Comparison of ENCODE assay signal across 25 mouse cellular contexts in the genomic region with DNA sequence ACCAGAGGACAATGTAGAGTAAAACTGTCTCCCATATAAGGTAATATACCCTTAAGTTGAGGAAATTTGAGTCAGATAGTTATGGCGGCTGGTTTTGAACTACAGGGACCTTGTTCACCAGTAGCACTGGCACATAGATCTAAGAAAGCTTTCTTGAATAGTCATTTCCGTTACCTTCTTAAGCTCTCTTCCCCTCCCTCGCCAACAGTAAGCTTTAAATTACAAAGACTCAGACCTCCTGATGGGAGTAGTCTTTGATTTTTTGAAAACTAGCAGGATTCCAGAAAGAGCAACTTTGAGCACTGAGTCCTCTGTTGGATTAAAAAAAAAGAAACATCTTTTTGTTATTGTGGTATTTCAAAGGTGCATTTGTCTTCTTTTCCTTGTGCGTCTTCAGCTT.
"Had no signal": no experiment of that assay in that cellular context is flagged by ENCODE, and none has a peak within 500 bp of the region (broad histone marks: within the 10 kb centered on the region; RNA-seq: fewer than 3 reads in every experiment).

No protein-coding gene starts in this region.

- H3K4me1 ChIP-seq: embryonic facial prominence, embryonic 12.5 days; embryonic facial prominence, embryonic 13.5 days; embryonic facial prominence, embryonic 15.5 days; forebrain, embryonic 10.5 days; forebrain, embryonic 12.5 days; forebrain, embryonic 13.5 days; forebrain, embryonic 15.5 days; heart, embryonic 10.5 days had no signal

- H3K9me3 ChIP-seq: embryonic facial prominence, embryonic 12.5 days; embryonic facial prominence, embryonic 13.5 days; embryonic facial prominence, embryonic 15.5 days; forebrain, embryonic 10.5 days; forebrain, embryonic 12.5 days; forebrain, embryonic 13.5 days; forebrain, embryonic 15.5 days; heart, embryonic 10.5 days had no signal

- H3K27ac ChIP-seq: embryonic facial prominence, embryonic 12.5 days; embryonic facial prominence, embryonic 13.5 days; embryonic facial prominence, embryonic 15.5 days; forebrain, embryonic 10.5 days; forebrain, embryonic 12.5 days; forebrain, embryonic 13.5 days; forebrain, embryonic 15.5 days; gastrocnemius, adult 2 months; heart, adult 2 months; heart, embryonic 10.5 days had no signal

- ATAC-seq: forebrain, embryonic 13.5 days; forebrain, embryonic 14.5 days; forebrain, embryonic 15.5 days; forebrain, embryonic 16.5 days; forebrain, postnatal 0 days had no signal

- H3K9ac ChIP-seq: embryonic facial prominence, embryonic 12.5 days; embryonic facial prominence, embryonic 13.5 days; embryonic facial prominence, embryonic 15.5 days; forebrain, embryonic 12.5 days; forebrain, embryonic 13.5 days; forebrain, embryonic 15.5 days; forebrain, postnatal 0 days had no signal

- DNase-seq: cerebellum, adult 9-11 months; cerebellum, postnatal 10 days; cerebellum, postnatal 14 days; cerebellum, postnatal 25 days; cerebellum, postnatal 36 days; embryo, embryonic 11 days; forebrain, postnatal 0 days; gastrocnemius, adult 2 months; gastrocnemius, postnatal 10 days; gastrocnemius, postnatal 14 days; gastrocnemius, postnatal 25 days; gastrocnemius, postnatal 36 days; heart, adult 18-20 months; heart, adult 2 months had no signal

- H3K27me3 ChIP-seq: embryonic facial prominence, embryonic 12.5 days; embryonic facial prominence, embryonic 13.5 days; embryonic facial prominence, embryonic 15.5 days; forebrain, embryonic 12.5 days; forebrain, embryonic 13.5 days; forebrain, embryonic 15.5 days had no signal

- H3K4me3 ChIP-seq: embryonic facial prominence, embryonic 12.5 days; embryonic facial prominence, embryonic 13.5 days; embryonic facial prominence, embryonic 15.5 days; erythroblast, embryonic 14.5 days; forebrain, embryonic 10.5 days; forebrain, embryonic 12.5 days; forebrain, embryonic 13.5 days; forebrain, embryonic 15.5 days; gastrocnemius, adult 2 months; heart, adult 2 months; heart, embryonic 10.5 days had no signal

- H3K36me3 ChIP-seq: forebrain, embryonic 15.5 days had no signal

- H3K4me2 ChIP-seq: embryonic facial prominence, embryonic 12.5 days; embryonic facial prominence, embryonic 13.5 days; embryonic facial prominence, embryonic 15.5 days; forebrain, embryonic 12.5 days; forebrain, embryonic 13.5 days; forebrain, embryonic 15.5 days had no signal
